Mouse (Mus musculus): ENCODE measurements around the gene 3110082I17Rik.

The 3110082I17Rik gene

GRCm38 (mm10) chr5:139337826-139338370 lies 122.4 kb downstream of the 3110082I17Rik start:
- in situ Hi-C loops (cut with MboI; ENCODE audit: unreplicated experiment in 2 of 2): loop anchor here in 1 of 2 experiments (10.0 kb wide), 1 partner anchor 417 kb away; no protein-coding TSS in a partner anchor

- in situ Hi-C loops (cut with MboI; ENCODE audit: unreplicated experiment in 2 of 2): loop anchor here in 1 of 2 experiments (10.0 kb wide), 1 partner anchor 419 kb away; no protein-coding TSS in a partner anchor
These were observed 124.7 kb downstream of the 3110082I17Rik start for GRCm38 (mm10) chr5:139335634-139336033.

GRCm38 (mm10) chr5:139334394-139334793 lies 125.9 kb downstream of the 3110082I17Rik start:
- in situ Hi-C loops (cut with MboI; ENCODE audit: unreplicated experiment in 2 of 2): loop anchor here in 1 of 2 experiments (5.0 to 10.0 kb wide), 2 partner anchors 52 to 420 kb away; no protein-coding TSS in a partner anchor

- in situ Hi-C loops (cut with MboI; ENCODE audit: unreplicated experiment in 2 of 2): loop anchor here in 1 of 2 experiments (5.0 to 10.0 kb wide), 2 partner anchors 51 to 421 kb away; no protein-coding TSS in a partner anchor
These were observed 126.9 kb downstream of the 3110082I17Rik start for GRCm38 (mm10) chr5:139333301-139334013.

GRCm38 (mm10) chr5:139332590-139333272 lies 127.6 kb downstream of the 3110082I17Rik start:
- in situ Hi-C loops (cut with MboI; ENCODE audit: unreplicated experiment in 2 of 2): loop anchor here in 1 of 2 experiments (5.0 to 10.0 kb wide), 2 partner anchors 50 to 422 kb away; no protein-coding TSS in a partner anchor

GRCm38 (mm10) chr5:139331742-139332141 lies 128.6 kb downstream of the 3110082I17Rik start:
- in situ Hi-C loops (cut with MboI; ENCODE audit: unreplicated experiment in 2 of 2): loop anchor here in 1 of 2 experiments (5.0 to 10.0 kb wide), 2 partner anchors 49 to 423 kb away; no protein-coding TSS in a partner anchor

GRCm38 (mm10) chr5:139330766-139331165 lies 129.6 kb downstream of the 3110082I17Rik start:
- in situ Hi-C loops (cut with MboI; ENCODE audit: unreplicated experiment in 2 of 2): loop anchor here in 1 of 2 experiments (5.0 to 10.0 kb wide), 2 partner anchors 48 to 424 kb away; no protein-coding TSS in a partner anchor

- in situ Hi-C loops (cut with MboI; ENCODE audit: unreplicated experiment in 2 of 2): loop anchor here in 1 of 2 experiments (5.0 kb wide), 1 partner anchor 45 kb away; no protein-coding TSS in a partner anchor
These were observed 132.7 kb downstream of the 3110082I17Rik start for GRCm38 (mm10) chr5:139327634-139328020.

GRCm38 (mm10) chr5:139326986-139327633 lies 133.2 kb downstream of the 3110082I17Rik start:
- in situ Hi-C loops (cut with MboI; ENCODE audit: unreplicated experiment in 2 of 2): loop anchor here in 1 of 2 experiments (5.0 kb wide), 1 partner anchor 45 kb away; no protein-coding TSS in a partner anchor

- in situ Hi-C loops (cut with MboI; ENCODE audit: unreplicated experiment in 2 of 2): loop anchor here in 1 of 2 experiments (5.0 kb wide), 1 partner anchor 44 kb away; no protein-coding TSS in a partner anchor
These were observed 134.1 kb downstream of the 3110082I17Rik start for GRCm38 (mm10) chr5:139326111-139326696.

GRCm38 (mm10) chr5:139325395-139325966 lies 134.8 kb downstream of the 3110082I17Rik start, which contains the start of gene Adap1:
TSS of gene Adap1 (minus strand) at chr5:139325622.
- in situ Hi-C loops (cut with MboI; ENCODE audit: unreplicated experiment in 2 of 2): loop anchor here in 1 of 2 experiments (5.0 kb wide), 1 partner anchor 43 kb away; no protein-coding TSS in a partner anchor

GRCm38 (mm10) chr5:139324691-139325394 lies 135.5 kb downstream of the 3110082I17Rik start:
- in situ Hi-C loops (cut with MboI; ENCODE audit: unreplicated experiment in 2 of 2): loop anchor here in 1 of 2 experiments (5.0 kb wide), 1 partner anchor 43 kb away; no protein-coding TSS in a partner anchor

- in situ Hi-C loops (cut with MboI; ENCODE audit: unreplicated experiment in 2 of 2): no loop called here
These were observed 136.3 kb downstream of the 3110082I17Rik start for GRCm38 (mm10) chr5:139324045-139324491.

GRCm38 (mm10) chr5:139323260-139323924 lies 136.9 kb downstream of the 3110082I17Rik start:
- in situ Hi-C loops (cut with MboI; ENCODE audit: unreplicated experiment in 2 of 2): no loop called here

- in situ Hi-C loops (cut with MboI; ENCODE audit: unreplicated experiment in 2 of 2): no loop called here
These were observed 139.0 kb downstream of the 3110082I17Rik start for GRCm38 (mm10) chr5:139321331-139321730.

GRCm38 (mm10) chr5:139320424-139320823 lies 139.9 kb downstream of the 3110082I17Rik start:
- in situ Hi-C loops (cut with MboI; ENCODE audit: unreplicated experiment in 2 of 2): no loop called here

GRCm38 (mm10) chr5:139317751-139318504 lies 142.4 kb downstream of the 3110082I17Rik start:
- in situ Hi-C loops (cut with MboI; ENCODE audit: unreplicated experiment in 2 of 2): no loop called here

All from v-Abl transformed pro-B cells (cell line).